In genomic region chr6:117862899-117863620, GRCm38 (mm10) we compare ENCODE assay signal across 8 mouse cellular contexts. TPM values are rescaled to one million over a fixed set of nuclear protein-coding genes. Genes with fewer than 3 reads are reported as not detected.
A peak's percentile ranks its signal among the peaks of the same experiment; 100 is the strongest.
DNase-seq lines count a peak whose midpoint lies in the region; ATAC-seq and TF ChIP-seq lines count a peak whose summit lies in the region.

No protein-coding gene starts in this region.

- TF ChIP-seq POLR2A in brain, embryonic 14.5 days (IDR thresholded peaks at IDR 0.05; ENCODE audit: borderline replicate concordance, extremely low read depth, insufficient read depth, insufficient read length, poor library complexity, severe bottlenecking), result no peak

- H3K4me3 ChIP-seq in E14TG2a.4 (replicated peaks; ENCODE audit: low read length), result peak overlapping the region; percentile 97
- H3K4me3 ChIP-seq in heart, postnatal 0 days (ENCODE audit: low read depth, low read length), result peak overlapping the region; percentile 52
- H3K4me3 ChIP-seq in liver, postnatal 0 days (ENCODE audit: low read depth, low read length), result peak overlapping the region; percentile 72
- peak overlapping the region; percentile 78 for H3K4me3 ChIP-seq in neural tube, embryonic 13.5 days

- peaks cover 12% of the 10 kb centered on the region for H3K36me3 ChIP-seq in E14TG2a.4 (ENCODE audit: insufficient read depth, low read length)
- no peaks in the 10 kb centered on the region for H3K36me3 ChIP-seq in heart, postnatal 0 days (replicated peaks; ENCODE audit: control insufficient read depth, insufficient read depth, low read length)
- no peaks in the 10 kb centered on the region for H3K36me3 ChIP-seq in liver, postnatal 0 days (replicated peaks; ENCODE audit: insufficient read depth, low read length)
- no peaks in the 10 kb centered on the region for H3K36me3 ChIP-seq in neural tube, embryonic 13.5 days

- peak; percentile 91 for ATAC-seq in erythroid progenitor cell, adult 5-6 weeks (replicated peaks; ENCODE audit: low FRiP score, poor library complexity, severe bottlenecking)
- ATAC-seq in heart, postnatal 0 days (ENCODE audit: insufficient read depth, low read depth), result peak; percentile 51; the same call in 1 of the 2 replicates
- ATAC-seq in liver, postnatal 0 days, result peak; percentile 90
- ATAC-seq in neural tube, embryonic 13.5 days (ENCODE audit: low read depth), result peak; percentile 92

- H3K4me2 ChIP-seq in heart, postnatal 0 days (ENCODE audit: low read depth, low read length), result peak overlapping the region; percentile 88
- H3K4me2 ChIP-seq in liver, postnatal 0 days (ENCODE audit: low read depth, low read length), result peak overlapping the region; percentile 99
- peak overlapping the region; percentile 89 for H3K4me2 ChIP-seq in neural tube, embryonic 13.5 days

- H3K4me1 ChIP-seq in E14TG2a.4 (replicated peaks; ENCODE audit: low read depth, low read length), result peaks cover 21% of the 10 kb centered on the region
- H3K4me1 ChIP-seq in heart, postnatal 0 days (ENCODE audit: control insufficient read depth, insufficient read depth), result peaks cover 6% of the 10 kb centered on the region; the same call in 1 of the 2 replicates
- peaks cover 7% of the 10 kb centered on the region for H3K4me1 ChIP-seq in liver, postnatal 0 days (ENCODE audit: insufficient read depth)
- H3K4me1 ChIP-seq in neural tube, embryonic 13.5 days (replicated peaks), result peaks cover 8% of the 10 kb centered on the region

- H3K27ac ChIP-seq in heart, postnatal 0 days (ENCODE audit: low read depth), result no peak overlapping the region
- peak overlapping the region; percentile 58; the same call in 1 of the 2 replicates for H3K27ac ChIP-seq in liver, postnatal 0 days (ENCODE audit: low read depth)
- H3K27ac ChIP-seq in neural tube, embryonic 13.5 days (replicated peaks), result no peak overlapping the region

- 2% methylated on average over 26 of the region's 26 CpGs for WGBS in heart, postnatal 0 days
- WGBS in liver, postnatal 0 days (ENCODE audit: insufficient replicate concordance), result 1% methylated on average over 26 of the region's 26 CpGs
- 4% methylated on average over 26 of the region's 26 CpGs for WGBS in neural tube, embryonic 13.5 days

- peak; percentile 89 for DNase-seq in brain, embryonic 14.5 days (ENCODE audit: low read depth)
- peak; percentile 20 for DNase-seq in heart, postnatal 0 days (ENCODE audit: low spot score)
- DNase-seq in kidney, postnatal 36 days, result peak; percentile 56 to 79
- DNase-seq in liver, postnatal 0 days, result peak; percentile 72
- DNase-seq in testis, postnatal 14 days (ENCODE audit: low spot score), result peak; percentile 75

- H3K9me3 ChIP-seq in E14TG2a.4 (ENCODE audit: low read length), result no peaks in the 10 kb centered on the region
- H3K9me3 ChIP-seq in heart, postnatal 0 days (replicated peaks; ENCODE audit: control insufficient read depth, low read length), result no peaks in the 10 kb centered on the region
- H3K9me3 ChIP-seq in liver, postnatal 0 days (ENCODE audit: low read length), result no peaks in the 10 kb centered on the region
- H3K9me3 ChIP-seq in neural tube, embryonic 13.5 days, result no peaks in the 10 kb centered on the region

- H3K9ac ChIP-seq in heart, postnatal 0 days (replicated peaks; ENCODE audit: low read depth, low read length), result peak overlapping the region; percentile 3; the same call in 1 of the 2 replicates
- peak overlapping the region; percentile 60 for H3K9ac ChIP-seq in liver, postnatal 0 days (replicated peaks)
- peak overlapping the region; percentile 81 for H3K9ac ChIP-seq in neural tube, embryonic 13.5 days

- H3K27me3 ChIP-seq in E14TG2a.4 (ENCODE audit: insufficient read depth, low read length), result no peaks in the 10 kb centered on the region
- no peaks in the 10 kb centered on the region for H3K27me3 ChIP-seq in heart, postnatal 0 days (ENCODE audit: control insufficient read depth, insufficient read depth, low read length)
- no peaks in the 10 kb centered on the region for H3K27me3 ChIP-seq in liver, postnatal 0 days (ENCODE audit: insufficient read depth, low read length)
- peaks cover 3% of the 10 kb centered on the region; the same call in 1 of the 2 replicates for H3K27me3 ChIP-seq in neural tube, embryonic 13.5 days

- TF ChIP-seq CTCF in E14TG2a.4 (conservative IDR thresholded peaks at IDR 0.05; ENCODE audit: low read length), result no peak
- no peak for TF ChIP-seq CTCF in brain, embryonic 14.5 days (IDR thresholded peaks at IDR 0.05; ENCODE audit: borderline replicate concordance, extremely low read depth, insufficient read depth, insufficient read length)
- TF ChIP-seq CTCF in heart, postnatal 0 days (IDR thresholded peaks at IDR 0.05; ENCODE audit: low read depth), result no peak
- no peak for TF ChIP-seq CTCF in liver, postnatal 0 days (IDR thresholded peaks at IDR 0.05; ENCODE audit: low read depth)

- no peak for TF ChIP-seq EP300 in heart, postnatal 0 days (IDR thresholded peaks at IDR 0.05; ENCODE audit: low read depth)
- no peak for TF ChIP-seq EP300 in liver, postnatal 0 days (IDR thresholded peaks at IDR 0.05; ENCODE audit: low read depth)

RNA-seq across cellular contexts. Expression of gene Zfp239, which starts 1.2 kb away (rescaled TPM):
- polyA plus RNA-seq in brain, embryonic 14.5 days (2012; rRNA removed), result 9.0 and 10.6 TPM in 2 replicates
- 1.4 TPM in 1 of 2 replicates, not detected in the other for total RNA-seq in erythroid progenitor cell, adult 5-6 weeks (2015; ENCODE audit: low replicate concordance)
- total RNA-seq in erythroid progenitor cell, adult 5-6 weeks (2017; ENCODE audit: low replicate concordance), result 1.0 and 1.1 TPM in 2 replicates
- 0.27 TPM in 1 of 2 replicates, not detected in the other for total RNA-seq in heart, postnatal 0 days (2014; rRNA removed; ENCODE audit: low replicate concordance)
- 0.20 and 0.48 TPM in 2 replicates for polyA plus RNA-seq in heart, postnatal 0 days (2015; fragmentation: Nextera tagmentation; extraction: Ambion mirVana)
- polyA plus RNA-seq in liver, postnatal 0 days (2015; fragmentation: Nextera tagmentation; extraction: Ambion mirVana), result 0.86 and 1.1 TPM in 2 replicates
- 12.2 and 12.4 TPM in 2 replicates for polyA plus RNA-seq in neural tube, embryonic 13.5 days (2015; fragmentation: Nextera tagmentation; extraction: Ambion mirVana)

RNA-seq across cellular contexts. Expression of gene Zfp637, which starts 22.1 kb away (rescaled TPM):
- polyA plus RNA-seq in brain, embryonic 14.5 days (2012; rRNA removed), result 84.4 and 94.6 TPM in 2 replicates
- total RNA-seq in erythroid progenitor cell, adult 5-6 weeks (2015; ENCODE audit: low replicate concordance), result 9.4 and 13.4 TPM in 2 replicates
- total RNA-seq in erythroid progenitor cell, adult 5-6 weeks (2017; ENCODE audit: low replicate concordance), result 3.5 TPM in 1 of 2 replicates, not detected in the other
- 47.3 and 52.9 TPM in 2 replicates for total RNA-seq in heart, postnatal 0 days (2014; rRNA removed; ENCODE audit: low replicate concordance)
- polyA plus RNA-seq in heart, postnatal 0 days (2015; fragmentation: Nextera tagmentation; extraction: Ambion mirVana), result 67.6 and 74.0 TPM in 2 replicates
- polyA plus RNA-seq in liver, postnatal 0 days (2015; fragmentation: Nextera tagmentation; extraction: Ambion mirVana), result 25.4 and 25.7 TPM in 2 replicates
- 140 and 143 TPM in 2 replicates for polyA plus RNA-seq in neural tube, embryonic 13.5 days (2015; fragmentation: Nextera tagmentation; extraction: Ambion mirVana)

RNA-seq across cellular contexts. Expression of gene Hnrnpf, which starts 37.1 kb away (rescaled TPM):
- polyA plus RNA-seq in brain, embryonic 14.5 days (2012; rRNA removed), result 240 and 265 TPM in 2 replicates
- total RNA-seq in erythroid progenitor cell, adult 5-6 weeks (2015; ENCODE audit: low replicate concordance), result 403 and 407 TPM in 2 replicates
- 524 and 658 TPM in 2 replicates for total RNA-seq in erythroid progenitor cell, adult 5-6 weeks (2017; ENCODE audit: low replicate concordance)
- total RNA-seq in heart, postnatal 0 days (2014; rRNA removed; ENCODE audit: low replicate concordance), result 223 and 234 TPM in 2 replicates
- polyA plus RNA-seq in heart, postnatal 0 days (2015; fragmentation: Nextera tagmentation; extraction: Ambion mirVana), result 292 and 314 TPM in 2 replicates
- 264 and 270 TPM in 2 replicates for polyA plus RNA-seq in liver, postnatal 0 days (2015; fragmentation: Nextera tagmentation; extraction: Ambion mirVana)
- polyA plus RNA-seq in neural tube, embryonic 13.5 days (2015; fragmentation: Nextera tagmentation; extraction: Ambion mirVana), result 298 and 333 TPM in 2 replicates

Comparison
In these comparisons a context has a peak if more than half of its experiments do, and no peak if none do; other contexts are left out.
1. DNase-seq: peak in every context shown above with its lines; median percentile 89 in brain, embryonic 14.5 days; 75 in testis, postnatal 14 days; 72 in liver, postnatal 0 days; 68 in kidney, postnatal 36 days; 20 in heart, postnatal 0 days.
2. H3K9ac ChIP-seq: peak in every context shown above with its lines; median percentile 81 in neural tube, embryonic 13.5 days; 60 in liver, postnatal 0 days; 3 in heart, postnatal 0 days.